Comparison of ENCODE assay signal across 8 mouse cellular contexts in the genomic region with DNA sequence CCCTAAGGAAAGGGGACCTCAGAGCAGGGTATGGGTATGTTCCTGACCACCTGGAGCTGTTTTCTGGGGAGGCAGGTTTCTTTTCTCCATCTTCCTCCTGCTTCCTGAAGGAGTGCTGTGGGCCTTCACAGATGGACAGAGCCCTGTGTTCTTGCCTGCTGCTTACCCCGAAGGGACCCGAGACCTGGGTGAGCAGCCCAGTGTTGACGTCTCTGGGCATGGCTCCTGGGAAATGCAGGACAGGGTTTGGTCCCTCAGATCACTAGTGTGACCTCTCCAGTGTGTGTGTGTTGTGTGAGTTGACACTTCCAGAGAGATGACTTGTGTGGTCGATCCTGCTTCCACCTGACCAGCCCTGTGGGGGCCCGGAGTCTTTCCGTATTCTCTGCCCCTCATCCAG. TPM values are rescaled to one million over a fixed set of nuclear protein-coding genes. Genes with fewer than 3 reads are reported as not detected.
A peak's percentile ranks its signal among the peaks of the same experiment; 100 is the strongest.
DNase-seq lines count a peak whose midpoint lies in the region; ATAC-seq lines count a peak whose summit lies in the region.

No protein-coding gene starts in this region.

- no peaks in the 10 kb centered on the region for H3K9me3 ChIP-seq in heart, embryonic 14.5 days (ENCODE audit: control insufficient read depth, low read length)
- no peaks in the 10 kb centered on the region for H3K9me3 ChIP-seq in embryonic facial prominence, embryonic 10.5 days
- H3K9me3 ChIP-seq in hindbrain, embryonic 13.5 days = no peaks in the 10 kb centered on the region
- no peaks in the 10 kb centered on the region for H3K9me3 ChIP-seq in midbrain, embryonic 14.5 days (ENCODE audit: control insufficient read depth, low read length)

- no peak overlapping the region for H3K27ac ChIP-seq in heart, embryonic 14.5 days (replicated peaks in 1 of 2; ENCODE audit: control insufficient read depth in 1 of 2, insufficient read depth in 1 of 2, low read depth in 2 of 2, low read length in 2 of 2)
- H3K27ac ChIP-seq in embryonic facial prominence, embryonic 10.5 days (replicated peaks) = no peak overlapping the region
- no peak overlapping the region for H3K27ac ChIP-seq in hindbrain, embryonic 13.5 days
- no peak overlapping the region for H3K27ac ChIP-seq in midbrain, embryonic 14.5 days (replicated peaks; ENCODE audit: low read depth, low read length)

- H3K4me3 ChIP-seq in heart, embryonic 14.5 days (ENCODE audit: control insufficient read depth in 1 of 2, insufficient read depth in 1 of 2, low read depth in 1 of 2, low read length in 2 of 2) = peak overlapping the region in 1 of 2 experiments; percentile 70; a peak in 1 of 4 replicates
- peak overlapping the region; percentile 93 for H3K4me3 ChIP-seq in embryonic facial prominence, embryonic 10.5 days
- peak overlapping the region; percentile 88 for H3K4me3 ChIP-seq in hindbrain, embryonic 13.5 days
- H3K4me3 ChIP-seq in midbrain, embryonic 14.5 days (replicated peaks; ENCODE audit: low read depth, low read length) = peak overlapping the region; percentile 80

- no peak for DNase-seq in heart, adult 11 months
- no peak for DNase-seq in embryonic facial prominence, embryonic 10.5 days (ENCODE audit: low spot score)
- DNase-seq in midbrain, embryonic 14.5 days = no peak
- DNase-seq in ovary, postnatal 14 days (ENCODE audit: low spot score) = no peak
- DNase-seq in left cerebral cortex, postnatal 25 days (ENCODE audit: low spot score in 2 of 2) = no peak
- no peak for DNase-seq in adrenal gland, postnatal 4 days (ENCODE audit: low spot score in 2 of 2)

- no peak overlapping the region for H3K9ac ChIP-seq in heart, embryonic 14.5 days (ENCODE audit: low read length)
- H3K9ac ChIP-seq in hindbrain, embryonic 13.5 days = peak overlapping the region; percentile 97
- peak overlapping the region; percentile 91; the same call in 1 of the 2 replicates for H3K9ac ChIP-seq in midbrain, embryonic 14.5 days (replicated peaks; ENCODE audit: low read length)

- H3K4me1 ChIP-seq in heart, embryonic 14.5 days (ENCODE audit: control insufficient read depth in 2 of 2, insufficient read depth in 2 of 2, low read length in 2 of 2) = peaks cover 5 to 11% of the 10 kb centered on the region in 2 experiments; a peak in 3 of 4 replicates
- H3K4me1 ChIP-seq in embryonic facial prominence, embryonic 10.5 days = peaks cover 49% of the 10 kb centered on the region
- peaks cover 56% of the 10 kb centered on the region for H3K4me1 ChIP-seq in hindbrain, embryonic 13.5 days (replicated peaks)
- H3K4me1 ChIP-seq in midbrain, embryonic 14.5 days (ENCODE audit: control insufficient read depth, insufficient read depth, low read length) = peaks cover 29% of the 10 kb centered on the region

- H3K27me3 ChIP-seq in heart, embryonic 14.5 days (ENCODE audit: control insufficient read depth, insufficient read depth, low read length) = 0 out of 2 replicates have a peak, but pooled peaks cover 3% of the 10 kb centered on the region
- peaks cover 62% of the 10 kb centered on the region for H3K27me3 ChIP-seq in embryonic facial prominence, embryonic 10.5 days (replicated peaks; ENCODE audit: low read depth, poor library complexity, severe bottlenecking)
- peaks cover 29% of the 10 kb centered on the region for H3K27me3 ChIP-seq in hindbrain, embryonic 13.5 days
- H3K27me3 ChIP-seq in midbrain, embryonic 14.5 days (ENCODE audit: control insufficient read depth, insufficient read depth, low read length) = peaks cover 10% of the 10 kb centered on the region; the same call in 1 of the 2 replicates

- peak overlapping the region; percentile 99; the same call in 1 of the 2 replicates for H3K4me2 ChIP-seq in heart, embryonic 14.5 days (ENCODE audit: low read length)
- H3K4me2 ChIP-seq in hindbrain, embryonic 13.5 days = peak overlapping the region; percentile 83
- peak overlapping the region; percentile 90 for H3K4me2 ChIP-seq in midbrain, embryonic 14.5 days (ENCODE audit: low read length)

- no peaks in the 10 kb centered on the region for H3K36me3 ChIP-seq in heart, embryonic 14.5 days (ENCODE audit: control insufficient read depth, insufficient read depth, low read length)
- no peaks in the 10 kb centered on the region; the same call in 1 of the 2 replicates for H3K36me3 ChIP-seq in embryonic facial prominence, embryonic 10.5 days (replicated peaks)
- H3K36me3 ChIP-seq in hindbrain, embryonic 13.5 days = peaks cover 23% of the 10 kb centered on the region
- H3K36me3 ChIP-seq in midbrain, embryonic 14.5 days (ENCODE audit: control insufficient read depth, insufficient read depth, low read length) = peaks cover 9% of the 10 kb centered on the region; the same call in 1 of the 2 replicates

- whole genome bisulfite sequencing in heart, embryonic 14.5 days = 95% methylated on average over 6 of the region's 6 CpGs
- WGBS in embryonic facial prominence, embryonic 10.5 days = 86% methylated on average over 6 of the region's 6 CpGs
- WGBS in hindbrain, embryonic 13.5 days = 82% methylated on average over 6 of the region's 6 CpGs
- WGBS in midbrain, embryonic 14.5 days = 89% methylated on average over 6 of the region's 6 CpGs

- intact Hi-C loops in left cerebral cortex, postnatal 25 days (cut with DNase I) = loop anchor here (2.0 kb wide), 1 partner anchor 49 kb away; a partner anchor contains a TSS

- no peak for ATAC-seq in heart, embryonic 14.5 days (ENCODE audit: insufficient number of reproducible peaks, insufficient read depth, low FRiP score, low read depth)
- ATAC-seq in hindbrain, embryonic 13.5 days (ENCODE audit: low FRiP score) = no peak
- ATAC-seq in midbrain, embryonic 14.5 days (ENCODE audit: low FRiP score, low TSS enrichment) = no peak

RNA-seq across cellular contexts. Expression of a gene that starts 3.2 kb away (rescaled TPM):
- polyA plus RNA-seq in heart, embryonic 14.5 days (2014; fragmentation: Nextera tagmentation; extraction: Ambion mirVana) = 5.0 and 6.1 TPM in 2 replicates
- 9.7 and 10.6 TPM in 2 replicates for polyA plus RNA-seq in embryonic facial prominence, embryonic 10.5 days (2016; fragmentation: Nextera tagmentation; extraction: Ambion mirVana)
- 24.2 and 24.9 TPM in 2 replicates for polyA plus RNA-seq in hindbrain, embryonic 13.5 days (2015; fragmentation: Nextera tagmentation; extraction: Ambion mirVana)
- polyA plus RNA-seq in midbrain, embryonic 14.5 days (2014; fragmentation: Nextera tagmentation; extraction: Ambion mirVana) = 31.7 and 33.7 TPM in 2 replicates
- 100 to 1,000 TPM; 246 TPM for total RNA-seq in left cerebral cortex, postnatal 25 days (2021)
- total RNA-seq in adrenal gland, postnatal 4 days (2021) = 10 to 100 TPM; 49.2 to 56.6 TPM

RNA-seq across cellular contexts. Expression of a gene that starts 37.0 kb away (rescaled TPM):
- polyA plus RNA-seq in heart, embryonic 14.5 days (2014; fragmentation: Nextera tagmentation; extraction: Ambion mirVana) = 6.0 and 6.8 TPM in 2 replicates
- 3.9 and 4.6 TPM in 2 replicates for polyA plus RNA-seq in embryonic facial prominence, embryonic 10.5 days (2016; fragmentation: Nextera tagmentation; extraction: Ambion mirVana)
- polyA plus RNA-seq in hindbrain, embryonic 13.5 days (2015; fragmentation: Nextera tagmentation; extraction: Ambion mirVana) = 6.4 and 7.0 TPM in 2 replicates
- 3.3 and 6.0 TPM in 2 replicates for polyA plus RNA-seq in midbrain, embryonic 14.5 days (2014; fragmentation: Nextera tagmentation; extraction: Ambion mirVana)
- 10 to 100 TPM in 1 of 2 experiments, 1 to 10 TPM in 1; 9.3 to 10.7 TPM for total RNA-seq in left cerebral cortex, postnatal 25 days (2021)
- 10 to 100 TPM; 11.8 to 15.2 TPM for total RNA-seq in adrenal gland, postnatal 4 days (2021)

RNA-seq across cellular contexts. Expression of a gene that starts 44.8 kb away (rescaled TPM):
- 5.3 and 6.7 TPM in 2 replicates for polyA plus RNA-seq in heart, embryonic 14.5 days (2014; fragmentation: Nextera tagmentation; extraction: Ambion mirVana)
- 4.3 and 4.5 TPM in 2 replicates for polyA plus RNA-seq in embryonic facial prominence, embryonic 10.5 days (2016; fragmentation: Nextera tagmentation; extraction: Ambion mirVana)
- 3.6 and 4.6 TPM in 2 replicates for polyA plus RNA-seq in hindbrain, embryonic 13.5 days (2015; fragmentation: Nextera tagmentation; extraction: Ambion mirVana)
- polyA plus RNA-seq in midbrain, embryonic 14.5 days (2014; fragmentation: Nextera tagmentation; extraction: Ambion mirVana) = 1.9 and 3.5 TPM in 2 replicates
- 1 to 10 TPM in 1 of 2 experiments, under 1 TPM in 1; 0.76 to 1.3 TPM for total RNA-seq in left cerebral cortex, postnatal 25 days (2021)
- 1 to 10 TPM; 6.4 to 6.8 TPM for total RNA-seq in adrenal gland, postnatal 4 days (2021)

RNA-seq across cellular contexts. Expression of a gene that starts 48.8 kb away (rescaled TPM):
- 163 and 182 TPM in 2 replicates for polyA plus RNA-seq in heart, embryonic 14.5 days (2014; fragmentation: Nextera tagmentation; extraction: Ambion mirVana)
- polyA plus RNA-seq in embryonic facial prominence, embryonic 10.5 days (2016; fragmentation: Nextera tagmentation; extraction: Ambion mirVana) = 47.0 and 53.4 TPM in 2 replicates
- 60.8 and 64.5 TPM in 2 replicates for polyA plus RNA-seq in hindbrain, embryonic 13.5 days (2015; fragmentation: Nextera tagmentation; extraction: Ambion mirVana)
- 64.8 and 82.1 TPM in 2 replicates for polyA plus RNA-seq in midbrain, embryonic 14.5 days (2014; fragmentation: Nextera tagmentation; extraction: Ambion mirVana)
- total RNA-seq in left cerebral cortex, postnatal 25 days (2021) = 100 to 1,000 TPM; 138 to 140 TPM
- 100 to 1,000 TPM; 334 to 351 TPM for total RNA-seq in adrenal gland, postnatal 4 days (2021)
